Mouse (Mus musculus) erythroblast, embryonic 14.5 days (primary cell): Measurements from ENCODE around the gene Gm37240.

Source experiments
- GATA1 ChIP-seq: IDR thresholded peaks from 2 replicates; pipeline ENCODE4 v1.6.1; 2012; ENCODE audit warnings: low read length, inconsistent platforms, mixed read lengths
- TAL1 ChIP-seq: IDR thresholded peaks from 3 replicates; pipeline ENCODE4 v1.6.1; 2012; ENCODE audit warnings: low read length, inconsistent platforms, mixed read lengths

- no peak for TF ChIP-seq TAL1
- TF ChIP-seq GATA1, result no peak
Observed at GRCm38 (mm10) chr3:84658872-84659271, 1228.4 kb downstream of the Gm37240 start.
